In genomic region chr7:81154960-81155359, GRCm38 (mm10) we compare ENCODE assay signal across 9 mouse cellular contexts. TPM values are rescaled to one million over a fixed set of nuclear protein-coding genes. Genes with fewer than 3 reads are reported as not detected.
DNase-seq lines count a peak whose midpoint lies in the region; ATAC-seq and TF ChIP-seq lines count a peak whose summit lies in the region.
"Had no signal": no experiment of that assay in that cellular context is flagged by ENCODE, and none has a peak within 500 bp of the region (broad histone marks: within the 10 kb centered on the region; RNA-seq: fewer than 3 reads in every experiment).

No protein-coding gene starts in this region.

- no peak overlapping the region for H3K4me3 ChIP-seq in ES-Bruce4 (ENCODE audit: low read depth, low read length)
- no peak overlapping the region for H3K4me3 ChIP-seq in heart, embryonic 10.5 days
- H3K4me3 ChIP-seq in liver, embryonic 13.5 days (replicated peaks), result no peak overlapping the region
- H3K4me3 ChIP-seq in neural tube, embryonic 13.5 days, result no peak overlapping the region

- H3K4me2 ChIP-seq in liver, embryonic 13.5 days, result no peak overlapping the region
- H3K4me2 ChIP-seq in neural tube, embryonic 13.5 days, result no peak overlapping the region

- H3K4me1 ChIP-seq in ES-Bruce4 (ENCODE audit: control insufficient read depth, insufficient read depth, low read length), result no peaks in the 10 kb centered on the region
- H3K4me1 ChIP-seq in heart, embryonic 10.5 days, result peaks cover 24% of the 10 kb centered on the region
- peaks cover 7% of the 10 kb centered on the region for H3K4me1 ChIP-seq in liver, embryonic 13.5 days (replicated peaks)
- H3K4me1 ChIP-seq in neural tube, embryonic 13.5 days (replicated peaks), result no peaks in the 10 kb centered on the region

- WGBS in heart, embryonic 10.5 days, result 5% methylated on average over 3 of the region's 3 CpGs
- 2% methylated on average over 3 of the region's 3 CpGs for WGBS in liver, embryonic 13.5 days (ENCODE audit: insufficient replicate concordance)
- 0% methylated on average over 3 of the region's 3 CpGs for WGBS in neural tube, embryonic 13.5 days

- peak; percentile 88 for TF ChIP-seq CTCF in ES-Bruce4 (IDR thresholded peaks at IDR 0.05; ENCODE audit: low read depth, low read length)

- peak; percentile 59 for ATAC-seq in liver, embryonic 13.5 days (ENCODE audit: low read depth)
- 0 out of 2 replicates have a peak, but pooled peaks have one; percentile 65 for ATAC-seq in neural tube, embryonic 13.5 days (ENCODE audit: low read depth)

- H3K27ac ChIP-seq in ES-Bruce4 (ENCODE audit: insufficient read depth, low read length), result no peak overlapping the region
- peak overlapping the region; percentile 65; the same call in 1 of the 2 replicates for H3K27ac ChIP-seq in heart, embryonic 10.5 days
- no peak overlapping the region for H3K27ac ChIP-seq in liver, embryonic 13.5 days
- H3K27ac ChIP-seq in neural tube, embryonic 13.5 days (replicated peaks), result no peak overlapping the region

- DNase-seq in adrenal gland, postnatal 10 days, result peak; percentile 76
- DNase-seq in embryo, embryonic 11.5 days (ENCODE audit: low read depth, low spot score), result peak; percentile 70
- DNase-seq in heart, embryonic 10.5 days (ENCODE audit: low spot score), result peak; percentile 92
- peak; percentile 45 to 63 for DNase-seq in kidney, adult 8-10 months
- DNase-seq in liver, embryonic 13.5 days, result peak; percentile 41
- DNase-seq in thymus, postnatal 25 days, result peak; percentile 60

- H3K36me3 ChIP-seq in ES-Bruce4 (ENCODE audit: control insufficient read depth, insufficient read depth, low read length, poor library complexity, severe bottlenecking), result no peaks in the 10 kb centered on the region
- 0 out of 2 replicates have a peak, but pooled peaks cover 4% of the 10 kb centered on the region for H3K36me3 ChIP-seq in heart, embryonic 10.5 days
- H3K36me3 ChIP-seq in liver, embryonic 13.5 days, result no peaks in the 10 kb centered on the region
- H3K36me3 ChIP-seq in neural tube, embryonic 13.5 days, result no peaks in the 10 kb centered on the region

- H3K9me3 ChIP-seq in ES-Bruce4 (replicated peaks; ENCODE audit: control insufficient read depth, insufficient read depth, low read length, poor library complexity, severe bottlenecking), result peaks cover 4% of the 10 kb centered on the region; the same call in 1 of the 2 replicates
- H3K9me3 ChIP-seq in heart, embryonic 10.5 days, result 0 out of 2 replicates have a peak, but pooled peaks cover 3% of the 10 kb centered on the region
- no peaks in the 10 kb centered on the region; the same call in 1 of the 2 replicates for H3K9me3 ChIP-seq in liver, embryonic 13.5 days (replicated peaks)
- H3K9me3 ChIP-seq in neural tube, embryonic 13.5 days, result no peaks in the 10 kb centered on the region

- TF ChIP-seq POLR2A in ES-Bruce4 (IDR thresholded peaks at IDR 0.05; ENCODE audit: insufficient read depth, low read length), result no peak

- H3K27me3 ChIP-seq in ES-Bruce4 (ENCODE audit: control insufficient read depth, insufficient read depth, low read length, poor library complexity, severe bottlenecking), result no peaks in the 10 kb centered on the region
- H3K27me3 ChIP-seq in heart, embryonic 10.5 days (ENCODE audit: insufficient read depth, poor library complexity, severe bottlenecking), result no peaks in the 10 kb centered on the region
- H3K27me3 ChIP-seq in liver, embryonic 13.5 days, result no peaks in the 10 kb centered on the region; the same call in 1 of the 2 replicates
- H3K27me3 ChIP-seq in neural tube, embryonic 13.5 days, result no peaks in the 10 kb centered on the region

- no peak overlapping the region for H3K9ac ChIP-seq in ES-Bruce4 (ENCODE audit: low read depth, poor library complexity, severe bottlenecking)
- no peak overlapping the region for H3K9ac ChIP-seq in liver, embryonic 13.5 days
- H3K9ac ChIP-seq in neural tube, embryonic 13.5 days, result no peak overlapping the region

- TF ChIP-seq EP300 in ES-Bruce4 (IDR thresholded peaks at IDR 0.05; ENCODE audit: insufficient read depth, low read depth, low read length), result no peak

RNA-seq across cellular contexts. Expression of gene Slc28a1, which starts 40.4 kb away (rescaled TPM):
- 4.5 and 4.7 TPM in 2 replicates for polyA plus RNA-seq in ES-Bruce4 (2011; ENCODE audit: insufficient read depth, insufficient read length, low read depth, missing spikeins)
- under 1 TPM; 0.58 to 0.66 TPM for total RNA-seq in adrenal gland, postnatal 10 days (2021)
- polyA plus RNA-seq in heart, embryonic 10.5 days (2016; fragmentation: Nextera tagmentation; extraction: Ambion mirVana), result 0.09 and 0.17 TPM in 2 replicates
- 0.54 and 0.75 TPM in 2 replicates for polyA plus RNA-seq in liver, embryonic 13.5 days (2015; fragmentation: Nextera tagmentation; extraction: Ambion mirVana)
- polyA plus RNA-seq in neural tube, embryonic 13.5 days (2015; fragmentation: Nextera tagmentation; extraction: Ambion mirVana), result not detected in 2 replicates
- total RNA-seq: layer of hippocampus, adult 8-10 months had no signal

RNA-seq across cellular contexts. Expression of gene Pde8a, which starts 58.4 kb away (rescaled TPM):
- 7.0 and 7.4 TPM in 2 replicates for polyA plus RNA-seq in ES-Bruce4 (2011; ENCODE audit: insufficient read depth, insufficient read length, low read depth, missing spikeins)
- total RNA-seq in adrenal gland, postnatal 10 days (2021), result 10 to 100 TPM; 29.9 to 31.0 TPM
- polyA plus RNA-seq in heart, embryonic 10.5 days (2016; fragmentation: Nextera tagmentation; extraction: Ambion mirVana), result 1.9 and 2.3 TPM in 2 replicates
- polyA plus RNA-seq in liver, embryonic 13.5 days (2015; fragmentation: Nextera tagmentation; extraction: Ambion mirVana), result 1.2 and 1.4 TPM in 2 replicates
- polyA plus RNA-seq in neural tube, embryonic 13.5 days (2015; fragmentation: Nextera tagmentation; extraction: Ambion mirVana), result 2.5 and 2.6 TPM in 2 replicates

Comparison
In these comparisons a context has a peak if more than half of its experiments do, and no peak if none do; other contexts are left out.
1. DNase-seq: peak in every context shown above with its lines; median percentile 92 in heart, embryonic 10.5 days; 76 in adrenal gland, postnatal 10 days; 70 in embryo, embryonic 11.5 days; 60 in thymus, postnatal 25 days; 54 in kidney, adult 8-10 months; 41 in liver, embryonic 13.5 days.